Mouse (Mus musculus) CD8-positive naive resting alpha-beta T cell, adult 2 months (primary cell): ENCODE data around the gene Amy2a3.
"Not testable (repeated sequence)": the region's sequence is repeated elsewhere in the genome, so short reads cannot be mapped to it uniquely, and the experiment has no call there.

Experiments
- DNase-seq, 2 experiments: peaks; one replicate each; pipeline ENCODE4 v3.0.0; 2022; ENCODE audit warnings: low read depth in 2 of 2, low spot score in 2 of 2

Amy2a3 gene

GRCm38 (mm10) chr3:113323952-113324351 lies at the start of gene Amy2a3:
Gene Amy2a3 (minus strand): TSS chr3:113324052.
- DNase-seq, result not testable (repeated sequence)

- DNase-seq, result not testable (repeated sequence)
These were observed 32.7 kb upstream of the Amy2a3 start, which contains the start of gene Amy2a2 for GRCm38 (mm10) chr3:113356558-113356957. Gene Amy2a2 (minus strand): TSS chr3:113356658.

DNA sequence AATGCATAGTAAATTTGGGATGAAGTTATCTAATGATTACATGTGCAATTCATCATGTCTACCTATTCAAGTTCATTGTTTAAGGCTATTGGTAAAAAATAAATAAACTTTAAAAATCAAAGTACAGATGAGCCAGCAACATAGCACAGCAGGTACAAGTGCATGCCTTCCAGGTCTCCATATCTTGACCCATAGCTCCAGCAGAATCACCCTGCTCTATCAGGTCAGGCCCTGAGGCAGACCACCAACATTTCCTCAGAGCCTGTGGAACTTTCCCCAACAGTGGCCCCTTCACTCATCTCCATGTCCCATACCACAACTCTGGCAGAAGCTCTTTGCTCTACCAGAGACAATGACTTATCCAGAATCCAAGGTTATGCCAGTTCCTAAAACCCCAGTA lies 21.6 kb upstream of the Amy2a3 start:
- DNase-seq, result not testable (repeated sequence)

DNA sequence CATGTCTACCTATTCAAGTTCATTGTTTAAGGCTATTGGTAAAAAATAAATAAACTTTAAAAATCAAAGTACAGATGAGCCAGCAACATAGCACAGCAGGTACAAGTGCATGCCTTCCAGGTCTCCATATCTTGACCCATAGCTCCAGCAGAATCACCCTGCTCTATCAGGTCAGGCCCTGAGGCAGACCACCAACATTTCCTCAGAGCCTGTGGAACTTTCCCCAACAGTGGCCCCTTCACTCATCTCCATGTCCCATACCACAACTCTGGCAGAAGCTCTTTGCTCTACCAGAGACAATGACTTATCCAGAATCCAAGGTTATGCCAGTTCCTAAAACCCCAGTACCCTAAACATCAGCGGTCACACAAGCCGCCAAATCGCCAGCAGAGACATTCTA lies 10.9 kb downstream of the Amy2a3 start:
- DNase-seq, result not testable (repeated sequence)

DNA sequence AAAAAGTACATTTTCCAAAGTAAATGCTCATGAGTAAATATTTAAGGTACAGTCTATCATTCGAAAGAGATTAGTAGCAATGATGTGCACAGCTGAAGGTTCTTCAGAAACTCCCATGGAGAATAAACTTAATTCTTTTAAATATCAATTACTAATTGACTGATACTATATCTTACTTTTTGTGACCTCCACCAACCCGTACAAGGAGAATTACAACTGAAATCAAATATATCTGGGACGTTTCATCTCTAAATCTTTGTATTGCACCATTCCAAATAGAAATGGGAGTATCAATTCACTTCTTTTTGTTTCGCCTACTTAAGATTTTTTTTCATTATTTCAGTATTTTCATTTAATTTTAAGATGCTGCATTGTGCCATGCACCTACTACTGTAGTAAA lies 32.5 kb downstream of the Amy2a3 start, which contains the start of gene Amy2a4:
Amy2a4 (minus strand) TSS at position 101 of the 400 bp plus-strand sequence.
- DNase-seq, result not testable (repeated sequence)

GRCm38 (mm10) chr3:113280285-113280684 lies 43.6 kb downstream of the Amy2a3 start:
- not testable (repeated sequence) for DNase-seq

GRCm38 (mm10) chr3:113279586-113279985 lies 44.3 kb downstream of the Amy2a3 start:
- not testable (repeated sequence) for DNase-seq
